Mouse (Mus musculus) myocyte (in vitro differentiated cells): ENCODE measurements around the gene Pcbp3. TPM values are rescaled to one million over a fixed set of nuclear protein-coding genes. Genes with fewer than 3 reads are reported as not detected.

Source experiments
- H3K27me3 ChIP-seq: one replicate; pipeline ENCODE4 v1.6.1; 2011; ENCODE audit not compliant: control insufficient read depth, insufficient read depth, insufficient read length
- H3K36me3 ChIP-seq: one replicate; pipeline ENCODE4 v1.6.1; 2011; ENCODE audit not compliant: control insufficient read depth, insufficient read depth
- H3K4me2 ChIP-seq: one replicate; pipeline ENCODE4 v1.6.1; 2011; ENCODE audit warnings: low read depth, control low read depth
- H3K4me3 ChIP-seq: one replicate; pipeline ENCODE4 v1.5.1; 2011; ENCODE audit warnings: mild to moderate bottlenecking, control low read depth, moderate library complexity
- H3K79me2 ChIP-seq: one replicate; pipeline ENCODE4 v1.6.1; 2011; ENCODE audit not compliant: control insufficient read depth, insufficient read depth
- H3ac ChIP-seq: one replicate; pipeline ENCODE4 v1.6.1; 2011; ENCODE audit not compliant: control insufficient read depth, insufficient read length
- CEBPB ChIP-seq: IDR thresholded peaks from 2 replicates; pipeline ENCODE4 v1.6.1; 2011; ENCODE audit warnings: mild to moderate bottlenecking, moderate library complexity; ENCODE audit not compliant: poor library complexity, insufficient read depth, severe bottlenecking
- E2F4 ChIP-seq: IDR thresholded peaks from one replicate; pipeline ENCODE4 v1.6.1; 2011; ENCODE audit warnings: mild to moderate bottlenecking, control low read depth, moderate library complexity; ENCODE audit not compliant: insufficient read depth
- MAX ChIP-seq: IDR thresholded peaks from one replicate; pipeline ENCODE4 v1.6.1; 2011; ENCODE audit warnings: low read depth, mild to moderate bottlenecking, control low read depth
- MYOD1 ChIP-seq, 3 experiments: IDR thresholded peaks; one replicate each; pipeline ENCODE4 v1.6.1; 2011; ENCODE audit warnings: control low read depth in 2 of 3, low read depth in 2 of 3, mild to moderate bottlenecking in 2 of 3, moderate library complexity in 1 of 3; ENCODE audit not compliant: insufficient read length in 2 of 3, control insufficient read depth in 1 of 3
- MYOG ChIP-seq, 3 experiments: IDR thresholded peaks; one replicate each; pipeline ENCODE4 v1.6.1; 2011; ENCODE audit warnings: control low read depth in 2 of 3, low read depth in 2 of 3, mild to moderate bottlenecking in 2 of 3; ENCODE audit not compliant: insufficient read length in 2 of 3, control insufficient read depth in 1 of 3, insufficient read depth in 1 of 3
- POLR2A ChIP-seq: IDR thresholded peaks from one replicate; pipeline ENCODE4 v1.6.1; 2011; ENCODE audit warnings: low read depth, mild to moderate bottlenecking, control low read depth, moderate library complexity; ENCODE audit not compliant: insufficient read length
- POLR2AphosphoS2 ChIP-seq: IDR thresholded peaks from one replicate; pipeline ENCODE4 v1.6.1; 2011; ENCODE audit warnings: low read depth, control low read depth; ENCODE audit not compliant: insufficient read length
- REST ChIP-seq: IDR thresholded peaks from one replicate; pipeline ENCODE4 v1.6.1; 2011; ENCODE audit warnings: mild to moderate bottlenecking, control low read depth, moderate library complexity; ENCODE audit not compliant: insufficient read depth, insufficient read length
- SRF ChIP-seq: IDR thresholded peaks from one replicate; pipeline ENCODE4 v1.6.1; 2011; ENCODE audit warnings: low read depth; ENCODE audit not compliant: control insufficient read depth, insufficient read length
- TCF12 ChIP-seq: IDR thresholded peaks from one replicate; pipeline ENCODE4 v1.6.1; 2011; ENCODE audit warnings: mild to moderate bottlenecking, control low read depth; ENCODE audit not compliant: poor library complexity, insufficient read depth, severe bottlenecking
- TCF3 ChIP-seq: IDR thresholded peaks from one replicate; pipeline ENCODE4 v1.6.1; 2011; ENCODE audit warnings: low read depth, control low read depth; ENCODE audit not compliant: insufficient read length
- USF1 ChIP-seq: IDR thresholded peaks from one replicate; pipeline ENCODE4 v1.6.1; 2011; ENCODE audit warnings: low read depth, mild to moderate bottlenecking, control low read depth, moderate library complexity
- polyA plus RNA-seq: library from polyadenylated mRNA; unstranded; fragments of >200 nt; fragmentation: generic; extraction: Trizol; gene quantifications from one replicate; pipeline ENCODE4 v1.2.1, GENCODE M21; 2012; ENCODE audit warnings: missing spikeins

The Pcbp3 gene
- polyA plus RNA-seq, 1 experiment: 10.0 TPM

GRCm38 (mm10) chr10:76905935-76906341, 55.7 kb downstream of the Pcbp3 start:
- Histone ChIP-seq H3K27me3 (no peaks in the 10 kb centered on the region), H3K36me3 (no peaks in the 10 kb centered on the region), H3K4me3 (no peak overlapping the region), H3K79me2 (no peaks in the 10 kb centered on the region), H3K4me2 (no peak overlapping the region), H3ac (no peak overlapping the region)
- TF ChIP-seq TCF12 (no peak), POLR2A (no peak), USF1 (no peak), CEBPB (no peak), SRF (no peak), TCF3 (no peak), POLR2AphosphoS2 (no peak), MYOD1 (IDR thresholded peaks at IDR 0.05; ENCODE audit: control insufficient read depth in 1 of 3, insufficient read length in 2 of 3, low read depth in 2 of 3) (no peak), REST (no peak), MAX (no peak), E2F4 (no peak)

- TF ChIP-seq E2F4: no peak
- no peak for TF ChIP-seq MYOG (IDR thresholded peaks at IDR 0.05; ENCODE audit: control insufficient read depth in 1 of 3, insufficient read depth in 1 of 3, insufficient read length in 2 of 3, low read depth in 2 of 3)
- no peak for TF ChIP-seq SRF
- TF ChIP-seq POLR2A: no peak
- no peak for TF ChIP-seq MYOD1 (IDR thresholded peaks at IDR 0.05; ENCODE audit: control insufficient read depth in 1 of 3, insufficient read length in 2 of 3, low read depth in 2 of 3)
- TF ChIP-seq CEBPB: no peak
- H3K4me2 ChIP-seq: peak overlapping the region; percentile 72
- H3K27me3 ChIP-seq: no peaks in the 10 kb centered on the region
- no peaks in the 10 kb centered on the region for H3K79me2 ChIP-seq
- H3ac ChIP-seq: no peak overlapping the region
- H3K4me3 ChIP-seq: no peak overlapping the region
- H3K36me3 ChIP-seq: no peaks in the 10 kb centered on the region
These were observed 58.0 kb downstream of the Pcbp3 start for GRCm38 (mm10) chr10:76903694-76904093.

- Histone ChIP-seq H3K4me3 (no peak overlapping the region), H3K79me2 (no peaks in the 10 kb centered on the region), H3K27me3 (no peaks in the 10 kb centered on the region), H3K36me3 (no peaks in the 10 kb centered on the region), H3ac (no peak overlapping the region), H3K4me2 (peak overlapping the region; percentile 72)
- TF ChIP-seq E2F4: no peak
- no peak for TF ChIP-seq TCF12
- no peak for TF ChIP-seq POLR2A
- peak; percentile 97 for TF ChIP-seq CEBPB
- no peak for TF ChIP-seq MYOD1 (IDR thresholded peaks at IDR 0.05; ENCODE audit: control insufficient read depth in 1 of 3, insufficient read length in 2 of 3, low read depth in 2 of 3)
- no peak for TF ChIP-seq USF1
These were observed 58.6 kb downstream of the Pcbp3 start for GRCm38 (mm10) chr10:76903099-76903498.

GRCm38 (mm10) chr10:76902588-76902987, 59.1 kb downstream of the Pcbp3 start:
- H3ac ChIP-seq: no peak overlapping the region
- no peak overlapping the region for H3K4me3 ChIP-seq
- no peaks in the 10 kb centered on the region for H3K79me2 ChIP-seq
- TF ChIP-seq E2F4: no peak
- no peak for TF ChIP-seq POLR2AphosphoS2
- no peak for TF ChIP-seq MYOG (IDR thresholded peaks at IDR 0.05; ENCODE audit: control insufficient read depth in 1 of 3, insufficient read depth in 1 of 3, insufficient read length in 2 of 3, low read depth in 2 of 3)
- no peak for TF ChIP-seq USF1
- no peak for TF ChIP-seq SRF
- TF ChIP-seq TCF3: no peak
- no peak for TF ChIP-seq POLR2A
- TF ChIP-seq REST: no peak
- TF ChIP-seq MAX: no peak
- no peak for TF ChIP-seq CEBPB
- TF ChIP-seq MYOD1 (IDR thresholded peaks at IDR 0.05; ENCODE audit: control insufficient read depth in 1 of 3, insufficient read length in 2 of 3, low read depth in 2 of 3): no peak
- no peak for TF ChIP-seq TCF12
- H3K27me3 ChIP-seq: no peaks in the 10 kb centered on the region
- H3K36me3 ChIP-seq: no peaks in the 10 kb centered on the region
- H3K4me2 ChIP-seq: peak overlapping the region; percentile 72

DNA sequence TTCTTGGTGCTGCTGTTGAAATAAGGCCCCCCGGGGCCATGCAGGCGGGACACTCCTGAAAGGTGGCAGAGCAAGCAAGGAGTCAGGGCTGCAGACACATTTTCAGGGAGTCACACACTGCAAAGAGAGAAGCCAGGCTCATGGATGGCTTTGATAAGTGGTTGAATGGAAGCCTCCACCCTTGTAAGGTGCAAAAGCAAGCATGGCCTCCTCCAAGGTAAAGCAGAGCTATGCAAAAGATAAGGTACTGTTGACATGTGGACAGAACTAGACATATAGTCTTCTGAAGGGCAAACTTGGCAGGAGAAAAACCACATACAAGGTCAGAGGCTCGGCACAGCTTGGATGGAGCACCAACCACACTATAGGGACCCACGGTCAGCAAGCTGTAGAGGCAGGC, 63.3 kb downstream of the Pcbp3 start:
- Histone ChIP-seq H3K79me2 (no peaks in the 10 kb centered on the region), H3K4me3 (no peak overlapping the region), H3K36me3 (no peaks in the 10 kb centered on the region), H3ac (no peak overlapping the region), H3K4me2 (no peak overlapping the region), H3K27me3 (no peaks in the 10 kb centered on the region)
- TF ChIP-seq CEBPB (no peak), MYOG (IDR thresholded peaks at IDR 0.05; ENCODE audit: control insufficient read depth in 1 of 3, insufficient read depth in 1 of 3, insufficient read length in 2 of 3, low read depth in 2 of 3) (no peak), REST (no peak), TCF12 (no peak), POLR2A (no peak), E2F4 (no peak), MAX (no peak), USF1 (no peak), MYOD1 (IDR thresholded peaks at IDR 0.05; ENCODE audit: control insufficient read depth in 1 of 3, insufficient read length in 2 of 3, low read depth in 2 of 3) (no peak), POLR2AphosphoS2 (no peak), SRF (no peak), TCF3 (no peak)
